Mouse (Mus musculus): ENCODE results near the gene Col4a5. TPM values are rescaled to one million over a fixed set of nuclear protein-coding genes. Genes with fewer than 3 reads are reported as not detected.

Gene Col4a5
- total RNA-seq, 2 experiments from 2014 or later, result 5.5 to 6.3 TPM

Other genes with a start within 250 kb of the Col4a5 start
- gene Col4a6, start 1.3 kb upstream of the Col4a5 start, total RNA-seq (2021), result 1 to 10 TPM; 1.4 to 2.3 TPM
- 1 to 10 TPM in 1 of 2 experiments, under 1 TPM in 1; 0.31 to 1.7 TPM for gene Irs4, start 249.9 kb downstream of the Col4a5 start, total RNA-seq (2021)

Data from left cerebral cortex, postnatal 14 days (tissue).